Mouse (Mus musculus) left cerebral cortex, adult 11 months (tissue): ENCODE data around the gene Abcb5.
"Not testable (repeated sequence)": the region's sequence is repeated elsewhere in the genome, so short reads cannot be mapped to it uniquely, and the experiment has no call there.

ENCODE experiments used
- DNase-seq: peaks from one replicate; pipeline ENCODE4 v3.0.0; 2022; ENCODE audit warnings: low spot score

Abcb5 gene

GRCm38 (mm10) chr12:118966321-118966720 lies at the start of gene Abcb5:
TSS of gene Abcb5 (minus strand) at chr12:118966421.
- no peak for DNase-seq

GRCm38 (mm10) chr12:118999230-118999629 lies 33.0 kb upstream of the Abcb5 start:
- no peak for DNase-seq

- no peak for DNase-seq
These were observed 28.3 kb upstream of the Abcb5 start for GRCm38 (mm10) chr12:118994328-118995166.

GRCm38 (mm10) chr12:118984852-118985251 lies 18.6 kb upstream of the Abcb5 start:
- peak; percentile 14 for DNase-seq

- DNase-seq: peak; percentile 66
These were observed 35.6 kb downstream of the Abcb5 start for GRCm38 (mm10) chr12:118930386-118931318.

GRCm38 (mm10) chr12:118926813-118927281 lies 39.4 kb downstream of the Abcb5 start:
- DNase-seq: no peak

- DNase-seq: not testable (repeated sequence)
These were observed 42.3 kb downstream of the Abcb5 start for GRCm38 (mm10) chr12:118923874-118924273.

- DNase-seq: no peak
These were observed 48.5 kb downstream of the Abcb5 start for GRCm38 (mm10) chr12:118917771-118918170.

GRCm38 (mm10) chr12:118910360-118910759 lies 55.9 kb downstream of the Abcb5 start:
- DNase-seq: no peak

- DNase-seq: no peak
These were observed 64.0 kb downstream of the Abcb5 start for GRCm38 (mm10) chr12:118902249-118902648.

GRCm38 (mm10) chr12:118887964-118888363 lies 78.3 kb downstream of the Abcb5 start:
- DNase-seq: no peak

- no peak for DNase-seq
These were observed 83.4 kb downstream of the Abcb5 start for GRCm38 (mm10) chr12:118882790-118883189.

GRCm38 (mm10) chr12:118872673-118873072 lies 93.5 kb downstream of the Abcb5 start:
- DNase-seq: no peak

- DNase-seq: no peak
These were observed 110.1 kb downstream of the Abcb5 start for GRCm38 (mm10) chr12:118856151-118856550.

- peak; percentile 23 for DNase-seq
These were observed 111.3 kb downstream of the Abcb5 start for GRCm38 (mm10) chr12:118854831-118855453.

- DNase-seq: no peak
These were observed 111.8 kb downstream of the Abcb5 start for GRCm38 (mm10) chr12:118854401-118854800.

- DNase-seq: no peak
These were observed 112.9 kb downstream of the Abcb5 start for GRCm38 (mm10) chr12:118853331-118853730.

- no peak for DNase-seq
These were observed 115.3 kb downstream of the Abcb5 start for GRCm38 (mm10) chr12:118850851-118851410.

- DNase-seq: no peak
These were observed 116.2 kb downstream of the Abcb5 start for GRCm38 (mm10) chr12:118849996-118850395.

GRCm38 (mm10) chr12:118849203-118849861 lies 116.9 kb downstream of the Abcb5 start:
- DNase-seq: no peak

GRCm38 (mm10) chr12:118848496-118849202 lies 117.6 kb downstream of the Abcb5 start:
- no peak for DNase-seq
